Mouse (Mus musculus) myocyte (in vitro differentiated cells): ENCODE results near the gene Bcl3. TPM values are rescaled to one million over a fixed set of nuclear protein-coding genes. Genes with fewer than 3 reads are reported as not detected.

ENCODE experiments used
- H3K27me3 ChIP-seq: one replicate; pipeline ENCODE4 v1.6.1; 2011; ENCODE audit not compliant: control insufficient read depth, insufficient read depth, insufficient read length
- H3K36me3 ChIP-seq: one replicate; pipeline ENCODE4 v1.6.1; 2011; ENCODE audit not compliant: control insufficient read depth, insufficient read depth
- H3K4me2 ChIP-seq: one replicate; pipeline ENCODE4 v1.6.1; 2011; ENCODE audit warnings: low read depth, control low read depth
- H3K4me3 ChIP-seq: one replicate; pipeline ENCODE4 v1.5.1; 2011; ENCODE audit warnings: mild to moderate bottlenecking, control low read depth, moderate library complexity
- H3K79me2 ChIP-seq: one replicate; pipeline ENCODE4 v1.6.1; 2011; ENCODE audit not compliant: control insufficient read depth, insufficient read depth
- H3ac ChIP-seq: one replicate; pipeline ENCODE4 v1.6.1; 2011; ENCODE audit not compliant: control insufficient read depth, insufficient read length
- CEBPB ChIP-seq: IDR thresholded peaks from 2 replicates; pipeline ENCODE4 v1.6.1; 2011; ENCODE audit warnings: mild to moderate bottlenecking, moderate library complexity; ENCODE audit not compliant: poor library complexity, insufficient read depth, severe bottlenecking
- E2F4 ChIP-seq: IDR thresholded peaks from one replicate; pipeline ENCODE4 v1.6.1; 2011; ENCODE audit warnings: mild to moderate bottlenecking, control low read depth, moderate library complexity; ENCODE audit not compliant: insufficient read depth
- MAX ChIP-seq: IDR thresholded peaks from one replicate; pipeline ENCODE4 v1.6.1; 2011; ENCODE audit warnings: low read depth, mild to moderate bottlenecking, control low read depth
- MYOD1 ChIP-seq, 3 experiments: IDR thresholded peaks; one replicate each; pipeline ENCODE4 v1.6.1; 2011; ENCODE audit warnings: control low read depth in 2 of 3, low read depth in 2 of 3, mild to moderate bottlenecking in 2 of 3, moderate library complexity in 1 of 3; ENCODE audit not compliant: insufficient read length in 2 of 3, control insufficient read depth in 1 of 3
- MYOG ChIP-seq, 3 experiments: IDR thresholded peaks; one replicate each; pipeline ENCODE4 v1.6.1; 2011; ENCODE audit warnings: control low read depth in 2 of 3, low read depth in 2 of 3, mild to moderate bottlenecking in 2 of 3; ENCODE audit not compliant: insufficient read length in 2 of 3, control insufficient read depth in 1 of 3, insufficient read depth in 1 of 3
- POLR2A ChIP-seq: IDR thresholded peaks from one replicate; pipeline ENCODE4 v1.6.1; 2011; ENCODE audit warnings: low read depth, mild to moderate bottlenecking, control low read depth, moderate library complexity; ENCODE audit not compliant: insufficient read length
- POLR2AphosphoS2 ChIP-seq: IDR thresholded peaks from one replicate; pipeline ENCODE4 v1.6.1; 2011; ENCODE audit warnings: low read depth, control low read depth; ENCODE audit not compliant: insufficient read length
- REST ChIP-seq: IDR thresholded peaks from one replicate; pipeline ENCODE4 v1.6.1; 2011; ENCODE audit warnings: mild to moderate bottlenecking, control low read depth, moderate library complexity; ENCODE audit not compliant: insufficient read depth, insufficient read length
- SRF ChIP-seq: IDR thresholded peaks from one replicate; pipeline ENCODE4 v1.6.1; 2011; ENCODE audit warnings: low read depth; ENCODE audit not compliant: control insufficient read depth, insufficient read length
- TCF12 ChIP-seq: IDR thresholded peaks from one replicate; pipeline ENCODE4 v1.6.1; 2011; ENCODE audit warnings: mild to moderate bottlenecking, control low read depth; ENCODE audit not compliant: poor library complexity, insufficient read depth, severe bottlenecking
- TCF3 ChIP-seq: IDR thresholded peaks from one replicate; pipeline ENCODE4 v1.6.1; 2011; ENCODE audit warnings: low read depth, control low read depth; ENCODE audit not compliant: insufficient read length
- USF1 ChIP-seq: IDR thresholded peaks from one replicate; pipeline ENCODE4 v1.6.1; 2011; ENCODE audit warnings: low read depth, mild to moderate bottlenecking, control low read depth, moderate library complexity
- polyA plus RNA-seq: library from polyadenylated mRNA; unstranded; fragments of >200 nt; fragmentation: generic; extraction: Trizol; gene quantifications from one replicate; pipeline ENCODE4 v1.2.1, GENCODE M21; 2012; ENCODE audit warnings: missing spikeins

The Bcl3 gene
- polyA plus RNA-seq, 1 experiment = 19.2 TPM

- Histone ChIP-seq H3K4me2 (no peak overlapping the region), H3K27me3 (peaks cover 6% of the 10 kb centered on the region), H3K4me3 (no peak overlapping the region), H3K79me2 (no peaks in the 10 kb centered on the region), H3ac (no peak overlapping the region), H3K36me3 (no peaks in the 10 kb centered on the region)
- no peak for TF ChIP-seq CEBPB
Observed at GRCm38 (mm10) chr7:19865246-19866036, 42.9 kb upstream of the Bcl3 start.

GRCm38 (mm10) chr7:19864241-19864640 lies 41.7 kb upstream of the Bcl3 start:
- TF ChIP-seq TCF3 (no peak), MYOD1 (IDR thresholded peaks at IDR 0.05; ENCODE audit: control insufficient read depth in 1 of 3, insufficient read length in 2 of 3, low read depth in 2 of 3) (no peak), CEBPB (no peak), POLR2AphosphoS2 (no peak), MAX (no peak), E2F4 (no peak), USF1 (no peak), TCF12 (no peak), REST (no peak), MYOG (IDR thresholded peaks at IDR 0.05; ENCODE audit: control insufficient read depth in 1 of 3, insufficient read depth in 1 of 3, insufficient read length in 2 of 3, low read depth in 2 of 3) (no peak), SRF (no peak), POLR2A (no peak)
- Histone ChIP-seq H3K27me3 (peaks cover 7% of the 10 kb centered on the region), H3K4me2 (no peak overlapping the region), H3K4me3 (no peak overlapping the region), H3K79me2 (no peaks in the 10 kb centered on the region), H3K36me3 (no peaks in the 10 kb centered on the region), H3ac (no peak overlapping the region)

- Histone ChIP-seq H3K36me3 (no peaks in the 10 kb centered on the region), H3K79me2 (no peaks in the 10 kb centered on the region), H3ac (no peak within 1 kb of the TSS), H3K27me3 (peaks cover 7% of the 10 kb centered on the region), H3K4me2 (no peak within 1 kb of the TSS), H3K4me3 (no peak within 1 kb of the TSS)
- no peak for TF ChIP-seq MAX
- TF ChIP-seq REST = no peak
Observed at GRCm38 (mm10) chr7:19861199-19861598, 38.6 kb upstream of the Bcl3 start, which contains the start of gene Ceacam16. TSS of gene Ceacam16 (minus strand) at chr7:19861299.

GRCm38 (mm10) chr7:19859740-19860139 lies 37.2 kb upstream of the Bcl3 start:
- Histone ChIP-seq H3K27me3 (peaks cover 7% of the 10 kb centered on the region), H3K79me2 (no peaks in the 10 kb centered on the region), H3K4me2 (no peak overlapping the region), H3K36me3 (no peaks in the 10 kb centered on the region), H3K4me3 (no peak overlapping the region), H3ac (no peak overlapping the region)
- TF ChIP-seq SRF (no peak), E2F4 (no peak), MYOG (IDR thresholded peaks at IDR 0.05; ENCODE audit: control insufficient read depth in 1 of 3, insufficient read depth in 1 of 3, insufficient read length in 2 of 3, low read depth in 2 of 3) (no peak), MYOD1 (IDR thresholded peaks at IDR 0.05; ENCODE audit: control insufficient read depth in 1 of 3, insufficient read length in 2 of 3, low read depth in 2 of 3) (no peak), REST (no peak), POLR2AphosphoS2 (no peak), MAX (no peak), TCF12 (no peak), TCF3 (no peak), CEBPB (no peak), POLR2A (no peak), USF1 (no peak)

- Histone ChIP-seq H3K36me3 (no peaks in the 10 kb centered on the region), H3K4me3 (no peak overlapping the region), H3K79me2 (no peaks in the 10 kb centered on the region), H3ac (no peak overlapping the region), H3K27me3 (peaks cover 16% of the 10 kb centered on the region), H3K4me2 (no peak overlapping the region)
- TF ChIP-seq MAX = no peak
- no peak for TF ChIP-seq TCF3
- TF ChIP-seq POLR2A = no peak
- no peak for TF ChIP-seq E2F4
- no peak for TF ChIP-seq POLR2AphosphoS2
- no peak for TF ChIP-seq SRF
- no peak for TF ChIP-seq REST
- no peak for TF ChIP-seq USF1
- TF ChIP-seq MYOG (IDR thresholded peaks at IDR 0.05; ENCODE audit: control insufficient read depth in 1 of 3, insufficient read depth in 1 of 3, insufficient read length in 2 of 3, low read depth in 2 of 3) = no peak
- TF ChIP-seq CEBPB = no peak
- TF ChIP-seq MYOD1 (IDR thresholded peaks at IDR 0.05; ENCODE audit: control insufficient read depth in 1 of 3, insufficient read length in 2 of 3, low read depth in 2 of 3) = no peak
- TF ChIP-seq TCF12 = no peak
Observed at GRCm38 (mm10) chr7:19856283-19856682, 33.7 kb upstream of the Bcl3 start.
